Mouse (Mus musculus) gastrocnemius, postnatal 14 days (tissue): ENCODE results near the gene Cnot4. TPM values are rescaled to one million over a fixed set of nuclear protein-coding genes. Genes with fewer than 3 reads are reported as not detected.
"Not testable (repeated sequence)": the region's sequence is repeated elsewhere in the genome, so short reads cannot be mapped to it uniquely, and the experiment has no call there.

ENCODE experiments used
- DNase-seq: peaks from one replicate; pipeline ENCODE4 v3.0.0; 2021; ENCODE audit warnings: mixed read lengths
- intact Hi-C: fragments of 180-260 bp; cut with DNase I; formaldehyde crosslinking; loops from one replicate; pipeline ENCODE4 v1.15.1; 2025; ENCODE audit warnings: low total_unique reads
- long read RNA-seq, 2 experiments: library from polyadenylated mRNA; stranded (forward); transcript quantifications; one replicate each; pipeline ENCODE4 v2.0.0; 2021
- total RNA-seq, 2 experiments: library from RNA; stranded (reverse); gene quantifications; 2 replicates each; pipeline ENCODE4 v1.2.3; 2021

Gene Cnot4
- total RNA-seq: 10 to 100 TPM; 19.8 to 21.6 TPM
- long read RNA-seq, experiment 1, transcript Cnot4-207 (11 exons, 3,296 nt): major isoform, 7 of 15 reads
- long read RNA-seq, experiment 1, partial matches to known transcripts: 3 of 15 reads
- long read RNA-seq, experiment 1, other reads (novel, unspliced or antisense): 1 of 15 reads
- long read RNA-seq, experiment 2, partial matches to known transcripts: 2 of 16 reads
- long read RNA-seq, experiment 2, other reads (novel, unspliced or antisense): 4 of 16 reads

DNA sequence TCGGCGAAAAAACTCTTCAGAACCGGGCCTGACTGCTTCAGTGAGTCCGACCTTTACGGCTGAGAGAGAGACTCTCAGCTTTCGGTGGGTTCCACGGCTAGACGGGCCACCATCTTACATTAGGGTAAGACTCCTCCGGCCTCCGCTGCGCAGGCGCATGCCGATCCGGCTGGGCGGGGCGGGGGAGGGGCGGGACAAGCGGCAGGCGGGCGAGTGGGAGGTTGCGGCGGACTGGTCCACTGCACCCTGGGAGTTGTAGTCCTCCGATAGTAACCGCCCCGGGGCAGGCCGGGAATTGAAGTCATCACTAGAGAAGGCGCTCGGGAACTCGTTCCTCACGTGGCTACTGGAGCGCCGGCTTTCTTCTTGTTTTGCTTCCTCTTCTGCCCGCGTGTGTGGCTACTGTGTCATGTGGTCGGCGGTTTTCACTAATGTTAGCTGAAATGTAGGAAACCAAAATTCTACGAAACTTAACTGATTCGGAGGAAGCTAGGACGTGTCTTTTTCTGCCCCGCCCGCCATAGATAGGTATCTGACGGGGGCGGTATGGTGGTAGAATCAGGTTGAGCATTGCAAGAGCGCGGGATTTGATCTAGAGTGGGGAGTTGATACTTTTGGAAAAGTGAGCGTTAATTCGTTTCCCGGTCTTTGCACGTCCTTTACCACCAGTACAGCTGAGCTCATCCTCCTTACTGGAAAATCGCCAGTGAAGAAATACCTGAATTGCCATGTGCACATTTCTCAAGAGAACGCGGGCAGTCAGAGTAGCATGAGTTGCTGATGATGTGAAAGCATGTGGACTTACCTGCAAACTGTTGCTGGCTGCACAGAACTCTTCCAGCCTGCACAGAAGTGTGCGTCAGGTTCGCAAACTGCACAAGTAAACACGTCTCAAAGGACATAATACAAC is at the start of gene Cnot4:
Gene Cnot4, minus strand, starts transcription at position 146 of the 910 bp plus-strand sequence.
- peak; percentile 99 for DNase-seq
- intact Hi-C loops: no loop called here

DNA sequence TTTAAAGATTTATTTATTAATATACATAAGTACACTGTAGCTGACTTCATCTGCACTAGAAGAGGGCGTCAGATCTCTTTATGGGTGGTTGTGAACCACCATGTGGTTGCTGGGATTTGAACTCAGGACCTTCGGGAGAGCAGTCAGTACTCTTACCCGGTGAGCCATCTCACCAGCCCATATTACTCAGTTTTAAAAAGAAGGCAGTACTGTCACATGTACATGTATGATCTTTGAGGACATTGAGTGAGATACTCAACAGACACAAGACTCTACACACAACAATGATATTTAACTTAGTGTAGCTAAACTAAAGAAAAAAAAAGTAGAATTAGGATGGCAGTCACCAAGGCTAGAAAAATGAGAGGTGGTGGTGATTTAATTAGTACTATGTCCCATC is 45.8 kb upstream of the Cnot4 start:
- intact Hi-C loops, DNase-seq: not testable (repeated sequence)

DNA sequence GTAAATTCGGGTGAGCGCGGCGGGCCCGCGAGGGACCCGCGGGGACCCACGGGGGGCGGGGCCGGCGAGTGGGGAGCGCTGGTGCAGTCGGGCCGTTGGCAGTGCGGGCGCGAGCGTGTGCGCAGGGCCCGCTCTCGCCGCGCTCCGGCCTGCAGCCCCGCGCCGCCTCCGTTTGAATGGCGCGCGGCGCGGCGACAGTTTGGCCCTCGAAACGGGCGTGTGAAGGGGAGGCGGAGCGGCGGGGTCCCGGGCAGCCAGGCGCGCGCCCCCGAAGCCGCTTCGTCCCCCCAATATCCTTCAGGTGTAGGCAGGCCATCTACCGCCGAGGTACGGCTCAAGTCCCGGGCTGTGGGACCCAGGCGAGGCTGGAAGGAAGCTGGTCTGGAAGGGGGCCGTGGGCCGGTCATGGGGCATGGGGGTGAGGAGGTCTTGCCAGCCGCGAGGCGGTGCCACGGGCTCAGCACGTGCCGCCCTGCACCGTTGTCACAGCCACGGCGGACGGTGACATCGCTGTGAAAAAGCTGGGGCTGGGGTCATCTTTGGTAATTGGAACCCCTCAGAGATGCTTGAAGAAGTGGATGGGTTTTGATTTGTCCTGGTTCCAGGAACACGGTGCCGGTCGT is 44.2 kb upstream of the Cnot4 start:
- peak; percentile 28 for DNase-seq
- intact Hi-C loops: no loop called here

DNA sequence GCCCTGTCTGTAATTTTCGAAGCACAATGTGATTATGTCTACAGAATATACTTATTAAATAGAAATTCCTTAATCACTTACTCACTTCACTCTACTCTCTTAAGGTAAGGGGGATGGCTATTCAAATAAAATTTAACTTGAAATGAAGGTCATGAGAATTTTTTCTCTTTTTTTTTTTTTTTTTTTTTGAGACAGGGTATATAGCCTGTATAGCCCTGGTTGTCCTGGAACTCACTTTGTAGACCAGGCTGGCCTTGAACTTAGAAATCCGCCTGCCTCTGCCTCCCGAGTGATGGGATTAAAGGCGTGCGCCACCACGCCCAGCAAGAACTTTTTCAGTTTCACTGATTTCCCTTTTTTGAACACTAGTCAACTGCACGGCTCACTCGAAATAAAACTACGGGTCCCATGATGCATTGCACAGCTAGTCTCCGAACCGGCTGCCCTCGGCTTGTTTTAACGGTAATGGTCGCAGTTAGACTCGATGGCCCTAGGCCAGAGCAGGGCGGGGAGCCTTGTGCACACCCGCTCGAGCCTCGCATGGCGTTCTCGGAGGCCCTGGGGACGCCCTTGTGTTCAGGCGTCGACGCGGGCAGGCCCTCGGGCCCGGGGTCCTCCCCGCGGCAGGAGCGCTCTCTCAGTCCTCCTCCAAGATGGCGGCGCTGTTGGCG is 43.6 kb upstream of the Cnot4 start, which contains the start of gene Nup205:
Gene Nup205, plus strand, starts transcription at position 443 of the 671 bp plus-strand sequence.
- DNase-seq: peak; percentile 75
- intact Hi-C loops: no loop called here

DNA sequence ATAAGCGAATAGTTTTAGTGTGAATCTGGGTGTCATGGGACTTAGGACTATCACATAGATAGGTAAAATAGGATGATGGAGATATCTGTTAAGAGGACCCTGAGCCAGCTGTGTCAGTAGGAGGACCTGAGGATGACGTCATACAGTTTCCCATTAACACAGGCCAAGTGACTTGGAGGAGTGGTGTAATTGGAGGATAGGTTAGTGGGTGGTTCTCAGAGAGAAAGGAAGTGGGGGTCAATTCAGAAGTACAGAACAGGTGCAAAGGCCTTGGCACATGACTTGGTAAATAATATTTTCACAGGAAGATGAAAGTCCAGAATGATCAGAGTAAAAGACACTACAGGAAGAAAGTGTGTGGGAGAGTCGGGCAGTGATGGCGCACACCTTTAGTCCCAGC is 39.7 kb upstream of the Cnot4 start:
- DNase-seq: no peak
- intact Hi-C loops: no loop called here

DNA sequence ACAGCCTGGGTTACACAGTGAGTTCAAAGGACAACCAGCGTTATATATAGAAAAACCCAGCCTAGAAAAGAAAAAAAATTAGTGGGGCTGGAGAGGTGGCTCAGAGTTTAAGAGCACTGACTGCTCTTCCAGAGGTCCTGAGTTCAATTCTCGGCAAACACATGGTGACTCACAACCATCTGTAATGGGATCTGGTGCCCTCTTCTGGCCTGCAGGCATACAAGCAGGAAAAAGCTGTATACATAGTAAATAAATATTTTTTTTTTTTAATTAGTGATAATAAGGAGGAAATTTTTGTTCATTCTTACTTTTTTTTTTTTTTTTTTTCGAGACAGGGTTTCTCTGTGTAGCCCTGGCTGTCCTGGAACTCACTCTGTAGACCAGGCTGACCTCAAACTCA is 38.5 kb upstream of the Cnot4 start:
- intact Hi-C loops: not testable (repeated sequence)

DNA sequence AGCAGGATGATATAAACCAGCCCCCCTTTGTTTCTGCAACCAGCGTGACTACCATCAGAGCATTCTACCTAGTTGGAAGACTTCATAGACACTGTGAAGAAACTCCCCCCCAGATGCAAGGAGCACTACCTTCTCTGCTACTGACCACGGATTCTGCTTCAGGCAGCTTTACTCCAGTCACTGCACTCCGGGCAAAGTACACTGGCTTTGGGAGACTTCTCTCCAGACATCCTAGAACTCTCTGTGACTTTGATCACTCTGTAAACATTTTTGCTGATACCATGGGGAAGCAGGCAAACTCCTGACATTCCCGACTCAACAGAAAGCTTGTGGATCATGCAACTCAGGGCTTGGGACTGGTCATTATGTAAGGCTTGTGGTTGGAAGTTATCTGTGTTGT is 35.7 kb upstream of the Cnot4 start:
- no peak for DNase-seq
- intact Hi-C loops: no loop called here

More for the DNA sequence above, 38.5 kb upstream of the Cnot4 start:
- DNase-seq: not testable (repeated sequence)

DNA sequence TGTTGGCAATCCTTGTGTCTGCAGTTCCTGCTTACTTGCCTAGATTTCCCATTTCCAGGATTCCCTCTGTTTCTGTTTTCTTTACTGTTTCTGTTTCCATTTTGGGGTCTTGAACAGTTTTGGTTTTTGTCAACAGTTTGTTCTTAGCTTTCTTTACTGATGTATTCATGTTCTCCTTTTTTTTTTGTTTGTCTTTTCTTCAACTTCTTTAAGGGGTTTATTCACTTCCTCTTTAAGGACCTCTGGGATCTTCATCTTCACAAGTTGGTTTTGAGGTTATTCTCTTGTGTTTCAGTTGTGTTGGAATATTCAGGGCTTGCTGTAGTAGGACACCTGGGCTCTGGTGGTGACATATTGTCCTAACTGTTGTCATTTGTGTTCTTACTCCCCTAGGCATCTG is 21.0 kb upstream of the Cnot4 start:
- no peak for DNase-seq
- intact Hi-C loops: no loop called here

DNA sequence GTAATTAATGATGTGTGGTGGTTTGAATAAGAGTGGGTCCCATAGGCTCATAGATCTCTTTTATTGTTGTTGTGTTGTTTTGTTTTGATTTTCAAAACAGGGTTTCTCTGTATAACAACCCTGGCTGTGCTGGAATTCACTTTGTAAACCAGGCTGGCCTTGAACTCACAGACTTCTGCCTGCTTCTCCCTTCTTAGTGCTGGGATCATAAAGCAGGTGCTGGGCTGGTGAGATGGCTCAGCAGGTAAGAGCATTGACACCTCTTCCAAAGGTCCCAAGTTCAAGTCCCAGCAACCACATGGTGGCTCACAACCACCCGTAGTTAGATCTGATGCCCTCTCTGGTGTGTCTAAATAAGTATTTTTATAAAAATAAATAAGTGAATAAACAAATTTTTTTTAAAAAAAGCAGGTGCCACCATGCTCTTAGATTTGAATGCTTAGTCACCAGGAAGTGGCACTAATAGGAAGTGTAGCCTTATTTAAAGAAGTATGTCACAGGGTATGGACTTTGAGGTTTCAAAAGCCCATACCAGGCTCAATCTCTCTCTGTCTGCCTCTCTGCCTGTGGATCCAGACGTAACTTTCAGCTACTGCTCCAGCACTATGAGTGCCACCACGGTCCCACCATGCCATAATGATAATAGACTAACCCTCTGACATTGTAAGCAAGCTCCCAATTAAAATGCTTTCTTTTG is 14.3 kb upstream of the Cnot4 start:
- intact Hi-C loops: no loop called here
- DNase-seq: no peak

DNA sequence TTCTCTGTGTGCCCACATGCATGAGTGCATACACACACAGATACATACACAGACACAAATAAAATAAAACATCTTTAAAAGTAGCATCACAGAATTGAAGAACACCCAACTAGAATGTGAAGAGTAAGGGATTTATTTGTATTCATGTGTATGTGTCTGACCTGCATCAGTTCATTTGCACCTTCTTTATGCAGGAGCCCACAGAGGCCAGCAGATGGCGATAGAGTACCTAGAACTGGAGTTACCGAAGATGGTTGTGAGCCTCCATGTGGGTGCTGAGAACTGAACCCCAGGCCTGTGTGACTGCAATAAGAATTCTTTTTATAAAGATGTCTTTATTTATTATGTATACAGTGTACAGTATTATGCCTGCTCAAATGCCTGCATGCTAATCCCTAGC is 12.0 kb upstream of the Cnot4 start:
- DNase-seq: no peak
- intact Hi-C loops: no loop called here

DNA sequence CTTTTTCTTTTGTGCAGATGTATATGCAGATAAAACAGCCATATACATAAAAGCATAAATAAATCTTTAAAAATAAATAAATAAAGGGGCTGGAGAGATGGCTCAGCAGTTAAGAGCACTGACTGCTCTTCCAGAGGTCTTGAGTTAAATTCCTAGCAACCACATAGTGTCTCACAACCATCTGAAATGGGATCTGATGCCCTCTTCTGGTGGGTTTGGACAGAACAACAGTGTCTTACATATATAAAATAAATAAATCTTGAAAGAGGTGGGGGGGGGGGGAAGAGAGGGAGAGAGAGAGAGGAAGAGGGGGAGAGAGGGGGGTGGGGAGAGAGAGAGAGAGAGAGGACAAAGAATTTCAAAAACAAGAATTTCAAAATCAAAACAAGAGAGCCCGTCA is 6.8 kb upstream of the Cnot4 start:
- no peak for DNase-seq
- intact Hi-C loops: no loop called here

DNA sequence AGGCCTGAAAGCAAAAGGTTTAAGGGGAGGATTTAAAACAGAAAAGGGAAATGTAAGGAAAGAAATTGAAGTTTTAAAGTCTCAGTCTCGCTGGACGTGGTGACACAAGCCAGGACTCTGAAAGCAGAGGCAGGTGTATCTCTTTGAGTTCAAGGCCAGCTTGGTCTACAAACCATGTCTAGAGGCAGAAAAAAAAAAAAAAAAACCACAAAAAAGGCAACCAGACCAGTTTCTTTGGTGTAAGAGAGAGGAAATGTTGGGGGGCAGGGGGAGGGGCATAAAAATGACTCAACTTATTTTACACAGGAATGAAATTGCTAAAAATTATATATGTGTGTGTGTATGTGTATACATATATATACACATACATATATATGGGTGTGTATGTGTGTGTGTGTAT is 1.3 kb upstream of the Cnot4 start:
- no peak for DNase-seq
- intact Hi-C loops: no loop called here

DNA sequence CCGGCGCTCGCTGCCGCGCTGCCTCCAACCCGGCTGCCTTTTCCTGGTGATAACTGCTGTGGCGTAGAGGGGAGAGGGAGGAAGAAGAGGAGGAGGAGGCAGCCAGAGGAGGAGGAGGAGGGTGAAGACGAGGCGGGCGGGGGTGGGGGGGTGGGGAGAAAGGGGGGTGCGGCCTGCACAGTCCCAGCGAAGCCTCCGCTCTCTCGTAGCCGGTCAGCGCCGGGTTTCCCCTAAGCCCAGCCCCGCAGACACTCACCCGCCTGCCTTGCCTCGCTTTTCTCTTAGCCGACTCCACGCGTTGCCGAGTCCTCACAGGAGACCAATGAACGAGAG is 312 bp downstream of the Cnot4 start:
- intact Hi-C loops: no loop called here
- DNase-seq: no peak

DNA sequence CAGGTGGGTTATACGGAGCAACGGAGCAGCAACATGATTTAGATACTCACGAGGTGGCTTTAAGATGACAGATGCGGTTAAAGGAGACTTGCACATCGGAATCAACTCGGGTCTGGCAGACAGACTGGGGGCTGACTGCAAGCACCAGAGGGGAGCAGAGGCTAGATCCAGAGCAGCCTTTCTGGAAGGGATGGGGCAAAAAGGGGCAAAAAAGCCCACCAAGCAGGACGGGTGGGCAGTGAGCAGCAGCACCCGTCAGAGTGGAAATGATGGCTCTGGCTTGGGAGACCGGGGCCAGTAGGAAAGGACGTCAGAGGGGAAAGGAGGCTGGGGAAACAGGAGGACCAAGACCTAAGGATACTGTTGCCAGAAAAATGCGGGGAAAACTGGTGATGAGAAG is 718 bp downstream of the Cnot4 start:
- intact Hi-C loops: no loop called here
- DNase-seq: peak; percentile 7

DNA sequence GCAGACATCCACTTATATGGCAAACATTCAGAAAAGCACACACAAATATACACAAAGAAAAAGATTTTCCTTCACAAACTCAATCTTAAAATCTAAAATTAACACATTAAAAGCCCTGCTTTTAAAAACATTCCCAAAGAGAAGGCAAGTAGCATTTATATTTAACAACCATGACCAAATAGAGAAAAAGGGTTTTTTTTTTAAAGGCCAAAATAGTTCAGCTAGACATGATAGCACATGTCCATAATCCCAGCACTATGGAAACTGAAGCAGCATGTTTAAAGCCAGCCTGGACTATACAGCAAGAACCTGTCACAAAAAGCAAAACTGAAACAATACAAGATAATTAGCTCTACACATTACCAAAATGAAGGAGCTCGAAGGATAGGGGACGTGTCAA is 11.0 kb downstream of the Cnot4 start:
- intact Hi-C loops: no loop called here
- DNase-seq: no peak

DNA sequence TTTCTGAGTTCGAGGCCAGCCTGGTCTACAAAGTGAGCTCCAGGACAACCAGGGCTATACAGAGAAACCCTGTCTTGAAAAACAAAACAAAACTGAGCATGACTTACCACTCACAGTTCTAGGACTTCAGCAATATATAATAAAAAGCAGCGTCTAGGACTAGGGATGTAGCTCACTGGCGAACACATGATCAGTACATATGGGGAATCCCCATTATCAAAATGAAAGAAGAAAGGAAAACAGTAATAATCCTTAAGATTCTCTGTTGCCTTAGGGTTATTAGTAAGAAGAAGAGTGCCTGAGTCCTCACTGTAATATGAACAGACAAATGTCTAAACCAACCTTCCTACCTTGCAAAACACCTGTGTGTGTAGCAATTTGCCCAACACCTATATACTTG is 11.6 kb downstream of the Cnot4 start:
- DNase-seq: no peak
- intact Hi-C loops: no loop called here

DNA sequence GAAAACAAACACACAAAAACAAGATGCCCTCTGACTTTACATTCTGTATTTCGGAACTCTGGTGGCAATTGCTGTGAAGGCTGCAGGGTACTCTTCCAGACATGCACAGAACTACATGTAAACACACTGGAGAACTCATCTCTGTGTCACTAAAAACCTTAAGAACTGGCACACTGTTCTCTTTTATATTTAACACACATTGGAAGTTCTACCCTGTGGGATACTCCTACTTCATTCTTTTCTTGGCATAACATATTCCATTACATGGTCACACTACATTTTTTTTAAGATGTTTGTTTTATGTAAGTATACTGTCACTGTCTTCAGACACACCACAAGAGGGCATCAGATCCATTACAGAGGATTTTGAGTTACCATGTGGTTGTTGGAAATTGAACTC is 31.1 kb downstream of the Cnot4 start:
- intact Hi-C loops: no loop called here

DNA sequence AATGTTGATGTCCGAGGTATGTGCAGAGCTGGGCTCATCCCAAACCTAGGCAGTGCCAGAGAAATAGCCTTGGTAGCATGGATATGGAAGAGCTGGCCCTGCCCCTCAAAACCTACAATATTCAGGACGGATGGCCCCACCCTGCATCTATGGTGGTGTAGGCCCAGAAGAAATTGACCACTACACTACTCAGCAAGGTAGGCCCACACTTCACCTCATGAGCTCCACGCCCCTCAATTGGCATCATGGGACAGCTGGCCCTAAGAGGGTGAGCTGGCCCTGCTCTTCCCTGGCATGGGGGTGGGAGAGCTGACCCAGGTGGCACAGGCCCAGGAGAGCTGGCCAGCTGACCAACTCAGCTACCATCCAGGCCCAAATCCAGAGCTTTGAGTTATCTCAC is 48.6 kb downstream of the Cnot4 start:
- peak; percentile 10 for DNase-seq
- intact Hi-C loops: no loop called here

More for the DNA sequence above, 31.1 kb downstream of the Cnot4 start:
- no peak for DNase-seq

DNA sequence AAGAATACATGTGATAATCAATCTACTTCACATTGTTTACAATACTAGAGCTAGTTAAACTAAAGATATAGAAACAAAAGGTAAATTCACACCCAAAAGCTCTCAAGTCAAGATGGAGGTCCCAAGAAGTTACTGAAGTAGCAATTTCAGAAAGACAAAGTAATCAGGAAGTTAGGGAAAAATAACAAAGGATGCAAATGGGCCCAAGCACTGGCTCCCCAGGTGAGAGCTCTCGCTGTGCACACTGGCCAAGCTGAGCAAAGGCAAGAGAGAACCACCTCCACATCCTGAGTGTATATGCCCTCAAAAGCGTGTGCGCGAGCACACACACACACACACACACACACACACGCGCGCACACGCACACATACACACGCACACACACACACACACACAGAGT is 58.4 kb downstream of the Cnot4 start:
- intact Hi-C loops: no loop called here

DNA sequence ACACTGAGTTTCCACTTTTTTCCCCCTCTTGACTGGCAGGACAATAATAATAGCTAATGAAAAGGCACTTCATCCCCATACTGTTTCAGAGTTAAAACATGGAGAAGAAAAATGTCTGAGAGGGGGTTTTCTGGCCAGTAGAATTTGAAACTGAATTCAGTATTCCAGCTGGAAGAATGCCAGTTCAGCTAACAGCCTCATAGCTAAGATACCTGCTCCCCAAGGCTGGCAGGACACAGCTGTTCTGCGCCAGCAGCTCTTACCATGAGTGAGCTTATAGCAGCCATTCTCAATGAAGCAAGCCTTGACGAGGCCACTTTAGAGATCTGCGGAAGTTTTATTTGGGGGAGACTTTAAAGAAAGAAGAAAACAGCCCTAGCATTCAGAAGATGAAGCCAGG is 62.3 kb downstream of the Cnot4 start:
- no peak for DNase-seq
- intact Hi-C loops: no loop called here

More for the DNA sequence above, 58.4 kb downstream of the Cnot4 start:
- no peak for DNase-seq
